Mouse (Mus musculus) right cerebral cortex, postnatal 14 days (tissue): ENCODE results near the gene Elf2.
"Not testable (repeated sequence)": the region's sequence is repeated elsewhere in the genome, so short reads cannot be mapped to it uniquely, and the experiment has no call there.

Experiments used
- DNase-seq: peaks from one replicate; pipeline ENCODE4 v3.0.0; 2022

Gene Elf2

DNA sequence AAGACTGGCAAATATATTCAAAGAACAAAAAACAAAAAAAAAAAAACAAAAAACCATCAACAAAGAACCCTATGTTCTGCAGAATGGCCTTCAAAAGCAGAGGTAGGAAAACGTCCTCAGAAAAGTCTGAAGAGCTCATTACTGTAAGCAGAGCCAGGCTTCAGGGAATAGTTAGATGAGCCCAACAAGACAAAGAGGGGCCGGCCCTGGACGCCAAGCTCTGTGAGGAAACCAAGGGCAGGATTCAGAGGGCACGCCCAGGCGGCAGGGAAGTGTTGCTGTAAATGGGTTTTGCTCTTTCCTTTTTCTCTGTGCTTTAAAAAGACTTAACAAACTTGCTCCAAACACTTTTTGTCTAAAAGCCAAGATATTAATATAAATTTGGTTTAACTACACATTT is 12.6 kb downstream of the Elf2 start:
- no peak for DNase-seq

DNA sequence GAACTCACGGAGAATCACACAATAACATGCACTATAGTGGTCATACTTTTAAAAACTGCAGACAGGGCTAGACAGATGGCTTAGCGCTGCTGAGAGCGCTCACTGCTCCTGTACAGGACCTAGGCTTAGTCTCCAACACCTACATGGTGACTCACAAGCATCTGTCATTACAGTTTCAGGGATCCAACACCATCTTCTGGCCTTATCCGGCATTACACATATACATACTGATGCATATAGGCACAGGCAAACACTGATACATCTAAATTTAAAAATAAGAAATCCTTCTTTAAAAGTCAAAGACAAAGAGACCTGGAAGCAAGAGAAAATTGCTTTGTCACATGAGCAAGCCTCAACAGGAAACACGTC is 13.1 kb downstream of the Elf2 start:
- no peak for DNase-seq

DNA sequence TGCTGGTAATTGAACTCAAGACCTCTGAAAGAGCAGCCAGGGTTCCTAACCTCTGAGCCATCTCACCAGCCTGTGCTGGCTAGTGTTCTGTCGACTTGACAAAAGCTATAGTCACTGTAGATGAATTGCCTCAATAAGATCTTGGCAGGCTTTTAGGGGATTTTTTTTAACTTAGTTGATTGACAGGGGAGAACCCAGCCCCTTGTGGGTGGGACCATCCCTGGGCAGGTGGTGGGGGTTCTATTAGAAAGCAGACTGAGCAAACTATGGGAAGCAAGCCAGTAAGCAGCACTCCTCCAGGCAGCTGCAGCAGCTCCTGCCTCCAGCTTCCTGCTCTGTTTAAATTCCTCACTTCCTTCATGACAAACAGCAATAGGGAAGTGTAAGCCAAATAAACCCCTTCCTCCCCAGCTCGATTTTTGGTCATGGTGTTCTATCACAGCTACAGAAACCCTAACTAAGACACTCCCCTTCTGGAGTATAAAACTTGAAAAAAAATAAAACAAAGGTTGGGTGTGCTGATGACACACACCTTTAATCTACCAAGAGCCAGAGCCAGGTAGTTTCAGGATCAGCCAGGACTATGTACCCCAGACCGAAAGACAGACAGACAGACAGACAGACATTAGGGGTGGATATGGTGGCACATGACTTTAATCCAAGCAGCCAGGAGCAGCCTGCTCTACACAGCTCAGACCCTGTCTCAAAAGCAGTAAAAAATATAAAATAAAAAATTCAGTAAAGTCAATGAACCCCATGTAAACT is 13.6 kb downstream of the Elf2 start:
- DNase-seq: no peak

DNA sequence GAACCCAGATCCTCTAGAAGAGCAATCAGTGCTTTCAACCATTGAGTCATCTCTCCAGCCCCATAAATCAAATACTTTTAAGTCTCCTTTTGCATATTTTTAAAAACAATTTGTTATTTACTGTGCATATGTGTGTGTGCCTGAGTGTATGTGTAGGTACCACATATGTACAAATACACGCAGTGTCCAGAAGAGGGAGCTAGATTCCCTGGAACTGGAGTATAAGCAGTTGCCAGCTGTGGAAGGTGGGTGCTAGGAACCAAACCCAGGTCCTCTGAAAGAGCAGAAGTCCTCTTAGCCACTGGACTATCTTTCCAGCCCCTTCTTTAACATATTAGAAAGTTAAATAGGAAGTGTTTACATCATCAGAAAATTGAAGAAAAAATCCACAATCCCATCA is 15.0 kb downstream of the Elf2 start:
- DNase-seq: no peak

DNA sequence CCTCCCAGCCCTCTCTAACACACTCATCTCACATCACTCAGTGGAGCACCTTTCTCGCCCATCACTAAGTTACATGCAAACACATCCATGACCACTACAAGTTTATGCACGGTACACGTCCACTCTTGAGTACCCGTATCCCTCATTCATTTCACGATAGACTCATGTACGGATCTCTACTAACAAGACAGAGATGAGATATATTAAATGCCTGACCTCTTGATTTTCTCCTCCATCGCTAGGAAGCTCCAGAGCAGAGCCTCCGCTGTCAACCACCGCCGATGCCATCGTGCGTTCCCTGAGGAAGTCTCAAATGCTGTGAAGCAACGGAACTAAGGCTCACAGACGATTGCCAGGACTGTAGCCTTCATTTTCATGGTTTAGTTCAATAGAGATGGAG is 17.5 kb downstream of the Elf2 start:
- DNase-seq: no peak

DNA sequence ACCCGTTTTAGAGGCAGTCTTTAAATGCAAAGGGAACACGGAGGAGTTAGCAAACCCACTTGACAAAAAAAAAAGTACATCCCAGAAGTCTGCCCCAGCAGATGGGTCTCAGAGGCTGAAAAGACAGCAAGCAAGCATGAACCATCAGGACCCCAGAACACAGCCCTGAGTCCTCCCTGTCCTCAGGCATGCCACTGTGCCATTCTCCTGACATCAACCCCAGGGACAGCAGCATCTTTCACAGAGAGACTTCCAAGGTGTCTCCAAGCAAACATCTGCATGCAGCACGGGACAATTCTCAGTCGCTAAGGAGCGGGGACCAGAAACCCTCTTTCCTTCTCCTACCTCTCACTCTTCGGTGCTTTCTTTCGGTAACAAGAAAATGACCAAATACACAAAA is 18.1 kb downstream of the Elf2 start:
- no peak for DNase-seq

DNA sequence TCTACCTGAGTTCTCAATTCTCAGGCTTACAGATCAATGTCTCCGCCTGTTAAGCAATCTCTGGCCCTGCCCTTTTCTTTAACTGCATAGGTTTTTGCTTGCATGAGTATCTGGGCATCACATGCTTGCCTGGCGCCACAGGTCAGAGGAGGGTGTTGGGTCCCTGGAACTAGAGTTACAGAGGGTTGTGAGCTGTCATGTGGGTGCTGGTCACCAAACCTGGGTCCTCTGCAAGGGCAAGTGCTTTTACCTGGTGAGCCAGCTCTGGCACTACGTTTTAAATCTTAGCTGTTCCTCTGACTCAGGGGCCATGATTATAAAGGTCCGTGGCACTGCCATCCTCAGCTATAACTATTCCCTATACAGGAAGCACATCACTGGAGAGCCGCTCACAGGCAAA is 19.3 kb downstream of the Elf2 start:
- DNase-seq: no peak

DNA sequence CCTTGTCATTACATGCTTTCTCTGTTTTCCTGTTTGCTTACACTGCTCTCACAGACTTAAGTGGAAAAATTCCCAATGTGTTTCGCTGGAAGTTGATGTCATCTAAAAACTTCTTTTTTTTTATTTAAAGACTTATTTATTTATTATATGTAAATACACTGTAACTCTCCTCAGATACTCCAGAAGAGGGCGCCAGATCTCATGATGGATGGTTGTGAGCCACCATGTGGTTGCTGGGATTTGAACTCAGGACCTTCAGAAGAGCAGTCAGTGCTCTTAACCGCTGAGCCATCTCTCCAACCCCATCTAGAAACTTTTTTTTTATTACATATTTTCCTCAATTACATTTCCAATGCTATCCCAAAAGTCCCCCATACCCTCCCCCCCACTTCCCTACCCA is 22.4 kb downstream of the Elf2 start:
- not testable (repeated sequence) for DNase-seq

DNA sequence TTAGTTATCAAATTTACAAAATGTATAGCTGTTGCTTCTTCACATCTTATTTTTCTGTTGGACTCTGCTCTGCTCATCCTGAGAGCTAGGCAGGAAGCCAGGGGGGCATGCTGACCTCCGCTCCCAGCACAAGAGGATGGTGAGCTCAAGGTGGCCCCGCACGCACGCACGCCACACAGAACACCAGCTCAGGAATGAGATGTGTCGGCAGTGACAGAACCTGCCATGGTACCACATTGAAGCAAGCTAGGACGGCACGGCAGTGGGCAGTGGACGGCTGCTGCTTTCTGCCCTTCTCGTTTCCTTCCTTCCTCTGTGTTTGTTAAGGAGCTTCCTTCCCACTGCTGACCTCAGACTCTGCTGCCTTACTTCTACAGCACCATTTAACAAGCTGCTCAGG is 23.6 kb downstream of the Elf2 start:
- no peak for DNase-seq

DNA sequence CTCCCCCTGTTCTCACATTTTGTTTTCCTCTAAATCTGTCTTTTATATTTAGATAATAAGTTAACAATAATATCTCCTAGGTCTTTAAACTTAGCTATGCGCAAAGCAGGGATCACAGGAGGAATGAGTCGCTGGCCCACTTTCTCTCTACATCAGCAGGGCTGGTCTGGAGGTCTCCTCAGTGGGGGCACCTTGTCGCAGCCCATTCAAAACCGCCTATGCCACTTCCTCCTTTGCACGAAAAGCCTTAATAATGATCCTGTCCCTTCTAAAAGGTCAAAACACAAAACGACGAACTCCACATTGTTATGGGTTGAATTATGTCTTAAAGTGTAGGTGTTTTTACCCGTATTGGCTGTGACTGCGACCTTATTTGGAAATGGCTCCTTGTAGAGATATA is 28.8 kb downstream of the Elf2 start:
- DNase-seq: no peak

DNA sequence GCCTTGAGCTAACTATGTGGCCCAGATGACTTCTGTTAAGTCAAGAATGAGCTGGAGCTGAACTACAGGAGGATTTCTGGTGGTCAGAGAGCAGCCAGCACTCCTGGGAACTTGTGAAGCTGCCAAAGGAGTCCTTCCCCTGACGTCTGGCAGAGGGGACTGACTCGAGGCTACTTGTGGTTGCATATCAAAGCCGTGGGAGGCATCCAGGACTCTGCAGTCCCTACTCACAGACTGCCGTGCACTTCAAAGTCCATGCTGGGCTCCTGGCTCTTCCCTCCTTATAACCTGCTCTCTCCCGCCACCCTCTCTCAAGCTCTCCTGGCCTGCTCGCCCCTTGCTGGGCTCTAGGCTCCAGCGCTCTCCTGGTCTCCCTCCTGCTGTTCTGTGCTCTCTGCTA is 30.4 kb downstream of the Elf2 start:
- DNase-seq: no peak

DNA sequence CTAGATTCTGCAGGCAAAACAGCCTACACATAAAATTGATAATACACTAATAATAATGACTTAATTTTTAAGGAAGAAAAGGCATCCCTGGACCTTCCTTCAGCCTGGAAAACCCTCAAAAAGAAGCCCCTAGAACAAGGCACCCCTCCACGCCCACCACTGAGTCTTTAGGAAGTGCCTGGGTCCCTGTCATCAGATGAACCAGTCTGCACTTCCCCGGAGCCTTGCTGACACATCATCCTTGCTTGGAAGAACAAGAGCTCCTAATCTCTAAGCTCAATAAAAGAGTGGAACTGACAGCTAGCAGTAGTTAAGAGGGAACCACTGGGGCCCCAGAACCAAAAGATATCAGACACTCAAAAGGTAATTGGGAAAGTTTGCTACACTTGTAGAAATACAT is 33.8 kb downstream of the Elf2 start:
- DNase-seq: no peak

DNA sequence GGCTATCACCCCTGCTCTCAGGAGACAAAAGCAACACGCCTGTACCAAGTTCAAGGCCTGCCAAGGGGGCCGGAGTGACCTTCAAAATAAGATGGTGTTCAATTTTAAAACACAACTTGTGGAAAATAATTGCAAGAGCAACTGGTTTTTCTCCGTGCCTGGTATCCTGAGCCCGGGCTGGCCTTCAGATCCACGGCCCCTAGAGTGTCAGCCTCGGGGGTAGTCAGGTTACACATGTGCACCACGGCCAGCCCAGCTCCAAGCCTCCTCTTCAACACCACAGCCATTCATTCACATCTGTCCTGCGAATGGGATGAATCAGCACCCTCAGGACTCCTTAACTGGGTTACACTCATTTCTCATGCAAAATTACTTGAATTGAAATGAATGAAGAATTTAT is 34.5 kb downstream of the Elf2 start:
- no peak for DNase-seq

DNA sequence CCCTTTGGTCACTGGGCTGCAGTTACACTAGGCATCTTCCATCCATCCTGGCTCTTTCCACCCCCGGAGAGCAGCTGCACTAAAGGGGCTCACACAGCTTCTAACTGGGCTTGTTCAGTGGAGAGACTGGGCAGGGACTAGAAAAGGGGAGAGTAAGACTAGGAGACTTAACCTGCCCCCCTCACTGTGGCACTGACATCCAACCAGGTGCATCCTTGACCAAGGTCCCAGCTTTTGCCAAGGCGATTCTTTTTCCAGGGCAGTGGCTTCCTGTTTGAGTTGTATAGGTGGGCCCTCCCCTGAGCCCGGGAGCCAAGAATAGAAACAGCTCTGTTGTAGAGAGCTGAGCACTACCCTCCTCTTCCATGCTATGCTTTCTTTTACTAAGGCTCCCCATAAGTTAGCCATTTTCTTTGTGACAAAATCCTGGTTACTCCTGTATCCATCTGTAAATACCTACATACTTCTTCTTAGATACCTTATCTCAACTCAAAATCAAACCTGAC is 37.4 kb downstream of the Elf2 start:
- DNase-seq: no peak

DNA sequence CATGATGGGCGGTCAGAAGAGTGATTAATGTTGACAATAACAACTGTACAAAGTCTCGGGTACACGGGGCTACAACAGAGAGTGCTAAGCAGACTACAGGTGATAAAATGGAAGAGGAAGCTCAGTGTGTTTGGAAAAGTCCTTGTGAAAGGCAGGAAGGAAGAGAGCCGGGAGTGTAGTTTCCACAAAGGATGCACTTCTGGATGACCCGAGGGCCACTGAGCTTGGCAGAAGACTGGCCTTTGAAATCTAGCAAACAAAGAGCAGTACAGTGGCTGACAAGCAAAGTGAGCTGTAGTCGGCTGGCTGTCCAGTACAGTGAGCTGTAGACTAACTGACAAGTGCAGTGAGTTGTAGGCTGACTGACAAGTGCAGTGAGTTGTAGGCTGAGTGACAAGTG is 38.9 kb downstream of the Elf2 start:
- DNase-seq: no peak

DNA sequence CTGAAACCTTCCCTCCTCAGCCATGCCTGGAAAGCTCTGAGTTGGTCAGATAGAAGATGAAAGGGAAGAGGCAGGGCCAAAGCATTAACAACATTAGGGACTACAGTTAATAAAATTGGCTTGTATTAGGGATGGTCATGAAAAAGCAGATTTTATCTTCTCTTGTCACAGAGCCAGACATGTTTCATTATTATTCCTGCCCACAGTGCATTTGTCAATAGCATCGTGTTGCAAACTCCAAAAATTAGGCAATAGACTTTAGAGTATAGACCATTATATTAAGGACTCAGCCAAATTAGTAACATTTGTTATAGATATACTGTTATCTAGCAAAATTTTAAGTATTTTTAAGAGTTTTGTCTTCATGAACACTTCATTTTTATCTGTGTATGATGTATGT is 43.7 kb downstream of the Elf2 start:
- DNase-seq: no peak

DNA sequence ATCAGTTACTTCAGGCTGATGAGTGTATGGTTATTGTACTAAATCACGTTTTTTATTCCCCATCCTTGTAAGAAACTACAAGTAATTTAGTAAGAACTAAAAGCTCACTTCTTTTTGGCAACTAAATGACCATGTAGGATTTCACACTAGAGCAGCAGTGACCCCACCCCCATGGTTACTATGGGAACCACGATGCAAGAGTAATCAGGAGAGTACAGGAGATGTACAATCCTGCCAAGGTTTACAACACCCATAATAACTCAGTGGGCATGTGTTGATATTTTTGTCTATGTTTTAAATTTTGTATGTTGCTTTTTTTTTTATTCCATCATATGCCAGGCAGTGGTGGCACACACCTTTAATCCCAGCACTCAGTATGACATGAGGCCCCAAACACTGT is 45.2 kb downstream of the Elf2 start:
- DNase-seq: peak; percentile 18

DNA sequence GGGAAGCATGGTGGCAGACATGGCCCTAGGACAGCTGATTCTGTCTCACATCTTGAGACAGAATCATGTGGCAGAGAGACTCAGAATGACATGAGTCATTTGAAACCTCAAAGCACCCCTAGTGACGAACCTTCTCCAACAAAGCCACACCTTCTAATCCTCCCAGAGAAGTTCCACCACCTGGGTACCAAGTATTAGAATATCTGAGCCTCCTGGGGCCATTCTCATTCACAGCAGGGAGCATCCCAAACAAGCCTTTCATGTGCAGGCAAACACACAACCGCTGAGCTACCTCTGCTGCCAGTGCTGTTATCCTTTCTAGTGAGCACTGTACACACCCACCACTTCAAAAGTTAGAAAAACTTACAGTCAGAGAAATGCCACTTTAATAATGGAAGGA is 46.2 kb downstream of the Elf2 start:
- DNase-seq: no peak

DNA sequence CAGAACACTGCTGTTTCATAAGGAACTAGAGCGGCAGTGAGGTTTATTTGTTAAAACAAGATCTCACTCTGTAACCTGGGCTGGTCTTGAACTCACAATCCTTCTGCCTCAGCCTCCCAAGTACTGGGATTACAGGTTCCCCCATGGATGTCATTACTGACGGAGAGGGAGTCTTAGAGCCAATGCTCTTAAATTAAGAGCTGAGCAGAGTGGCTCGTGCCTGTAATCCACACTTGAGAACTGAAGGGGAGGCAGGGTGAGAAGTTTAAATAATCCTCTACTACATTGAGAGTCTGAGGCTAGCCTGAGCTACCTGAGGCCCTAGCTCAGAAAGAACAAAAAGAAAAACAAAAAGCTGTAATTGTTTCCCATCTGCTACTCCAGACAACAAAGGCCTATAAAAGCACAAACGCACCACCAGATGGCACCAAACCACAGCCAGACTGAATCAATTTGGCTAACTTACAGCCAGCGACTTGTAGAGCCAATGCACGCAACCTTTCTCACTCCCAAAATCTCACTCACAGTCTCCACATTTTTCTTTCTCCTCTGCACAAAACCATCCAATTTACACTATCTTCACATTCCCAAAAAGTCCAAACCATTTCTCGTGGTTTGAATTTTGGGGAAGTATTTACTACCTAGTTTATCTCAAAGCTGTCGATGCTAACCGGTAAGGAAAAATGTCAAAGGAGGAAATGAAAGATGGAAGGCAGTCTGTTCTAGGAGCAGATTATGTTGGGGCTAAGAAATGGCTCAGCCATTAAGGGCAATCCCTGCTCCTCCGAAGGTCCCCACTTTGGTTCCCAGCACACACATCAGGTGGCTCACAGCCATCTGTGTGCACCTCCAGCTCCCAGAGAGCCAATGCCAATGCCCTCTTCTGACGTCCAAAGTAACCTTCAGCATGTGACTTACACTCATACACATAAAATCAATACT is 51.3 kb downstream of the Elf2 start:
- DNase-seq: peak; percentile 84

DNA sequence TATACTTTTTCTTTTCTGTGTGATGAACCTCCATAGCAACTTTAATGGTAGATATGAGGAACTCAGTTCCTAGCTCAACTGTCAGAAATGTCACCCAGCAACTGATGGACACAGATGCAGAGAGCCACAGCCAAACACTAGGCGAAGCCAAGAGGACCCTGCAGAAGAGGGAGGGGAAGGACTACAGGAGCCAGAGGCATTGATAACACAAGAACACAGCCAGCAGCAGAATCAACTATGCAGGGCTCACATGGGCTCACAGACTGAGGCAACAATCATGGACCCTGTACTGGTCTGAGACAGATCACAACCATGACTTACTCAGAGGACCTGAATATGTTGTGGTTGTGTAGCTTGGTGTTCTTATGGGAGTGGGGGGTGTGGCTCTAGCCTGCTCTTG is 56.1 kb downstream of the Elf2 start:
- no peak for DNase-seq

DNA sequence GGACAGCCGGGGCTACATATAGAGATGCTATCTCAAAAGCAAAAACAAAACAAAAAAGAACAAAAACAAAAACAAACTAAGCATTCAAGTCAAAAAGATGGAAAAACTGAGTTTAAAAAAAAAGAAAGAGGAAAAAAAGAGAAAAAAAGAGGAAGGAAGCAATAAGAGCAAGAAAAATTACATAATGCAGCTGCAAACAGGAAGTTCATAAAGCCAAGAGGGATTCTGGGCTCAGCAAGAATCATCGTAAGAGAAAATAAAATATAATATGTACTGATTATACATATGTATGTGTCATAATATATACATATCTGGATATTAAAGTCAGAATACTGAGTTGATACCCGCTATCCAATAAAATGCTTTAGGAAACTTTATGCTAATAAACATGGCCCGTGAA is 58.7 kb downstream of the Elf2 start:
- DNase-seq: no peak

DNA sequence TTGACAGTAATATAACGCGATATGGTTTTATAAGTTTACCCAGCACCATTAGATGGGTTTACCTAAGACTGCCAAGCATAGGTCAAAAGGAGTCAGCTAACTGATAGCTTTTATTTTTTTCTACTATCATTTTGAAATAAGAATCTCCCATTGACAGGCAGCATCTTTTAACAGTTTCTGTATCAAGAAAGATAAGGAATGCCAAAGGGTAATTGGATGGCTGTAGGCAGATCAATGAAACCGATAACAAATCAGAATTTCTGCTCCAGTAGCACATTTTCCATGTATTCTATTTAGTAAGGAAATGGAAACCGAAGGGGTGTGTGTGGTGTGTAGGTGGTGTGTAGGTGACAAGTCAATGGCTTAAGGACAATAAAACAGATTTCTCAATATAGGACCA is 62.0 kb downstream of the Elf2 start:
- DNase-seq: no peak

DNA sequence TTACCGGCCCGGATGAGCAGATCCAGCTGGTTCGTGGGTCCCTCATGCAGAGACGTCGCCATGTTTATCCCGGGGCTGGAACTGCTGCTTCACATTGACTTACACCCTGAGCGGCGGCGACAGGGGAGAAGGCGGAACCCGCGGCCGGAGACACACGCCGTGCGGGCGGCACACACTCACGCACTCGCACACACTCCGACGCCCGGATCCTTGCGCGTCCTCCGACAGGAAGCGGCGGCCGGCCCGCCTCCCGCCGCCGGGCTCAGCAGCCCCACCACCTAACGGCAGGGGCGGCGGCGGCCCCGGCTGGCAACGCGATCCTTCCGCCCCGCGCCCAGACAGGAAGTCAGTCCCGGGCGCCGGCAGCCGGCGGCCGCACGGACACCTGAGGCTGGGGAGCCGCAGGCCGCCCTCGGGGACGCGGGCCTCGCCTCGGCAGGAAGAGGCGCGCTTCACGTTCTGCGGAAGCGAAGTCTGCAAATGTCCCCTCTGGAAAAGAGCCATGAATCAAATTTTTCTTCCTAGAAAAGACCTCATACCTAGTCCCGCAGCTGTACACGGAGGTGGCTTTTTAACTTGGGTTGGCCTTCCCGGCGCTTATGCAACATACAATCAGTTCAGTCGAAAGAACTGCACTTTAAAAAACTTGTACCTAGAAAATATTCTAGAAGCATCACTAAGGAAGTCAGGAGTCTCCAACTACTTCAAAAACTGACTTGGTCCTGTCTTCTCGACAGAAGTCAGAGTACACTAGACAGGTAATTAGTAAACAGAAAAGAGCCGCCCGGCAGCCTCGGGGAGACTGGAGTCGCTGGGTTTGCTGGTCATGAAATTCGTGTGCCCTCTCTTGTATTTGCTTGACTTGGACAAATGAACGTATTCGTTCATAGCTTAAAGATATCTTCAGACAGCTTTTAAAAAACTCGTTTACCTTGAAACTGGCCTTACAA is 63.0 kb downstream of the Elf2 start:
- DNase-seq: peak; percentile 83
